Mouse (Mus musculus): ENCODE data around the gene Pinlyp. TPM values are rescaled to one million over a fixed set of nuclear protein-coding genes. Genes with fewer than 3 reads are reported as not detected.

The Pinlyp gene
- not detected in 2 replicates for total RNA-seq (2015; ENCODE audit: low replicate concordance)
- not detected in 2 replicates for total RNA-seq (2017; ENCODE audit: low replicate concordance)

DNA sequence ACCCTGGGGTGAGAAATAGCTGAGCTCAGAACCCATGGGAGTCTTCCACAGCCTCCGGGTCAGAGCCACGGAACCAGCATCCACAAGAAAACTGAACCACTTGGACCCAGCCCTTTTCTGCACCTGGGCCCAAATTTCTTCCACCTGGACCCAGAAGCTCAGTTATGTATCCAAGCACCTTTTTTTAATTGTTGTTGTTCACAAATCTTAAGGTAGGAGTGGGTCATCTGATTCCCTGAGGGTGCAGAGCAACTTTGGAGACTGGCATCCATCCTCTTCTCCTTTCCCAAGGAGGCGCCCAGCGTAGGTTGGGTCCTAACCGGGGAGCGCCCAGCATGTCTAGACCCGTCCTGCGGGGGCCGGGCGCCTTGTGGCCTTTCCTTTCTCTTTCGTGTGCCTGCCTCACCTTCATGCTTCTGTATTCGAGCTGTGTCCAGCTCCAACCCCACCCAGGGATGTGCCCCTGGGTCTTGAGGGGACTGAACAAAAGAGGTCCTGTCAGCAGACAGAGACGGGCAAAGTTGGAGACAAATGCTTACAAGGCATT lies at the start of gene Pinlyp, which contains the start of gene Xrcc1:
Gene Pinlyp (minus strand): TSS at position 51 of the 547 bp plus-strand sequence.
Gene Xrcc1 (plus strand): TSS at position 222 of the 547 bp plus-strand sequence.
- no peak for ATAC-seq (replicated peaks; ENCODE audit: low FRiP score, poor library complexity, severe bottlenecking)

DNA sequence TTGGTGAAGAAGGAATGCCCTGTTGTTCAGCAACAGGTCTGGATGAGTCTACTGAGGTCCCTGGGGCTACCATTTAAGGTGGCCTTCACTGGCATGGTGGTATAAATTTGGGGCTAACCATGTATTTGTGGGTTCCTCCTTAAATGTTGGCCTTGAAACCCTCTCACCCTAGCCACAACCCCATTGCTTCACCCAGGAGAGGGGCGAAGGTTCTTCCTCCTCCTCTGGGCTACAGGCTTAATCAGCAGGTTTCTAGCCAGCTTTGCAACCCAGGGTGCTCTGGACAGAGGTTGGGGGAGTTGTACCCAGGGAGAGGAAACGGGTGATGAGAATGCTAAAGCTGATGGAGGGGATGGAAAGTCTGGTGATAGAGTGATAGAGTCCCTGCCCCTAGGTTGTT lies 49.5 kb upstream of the Pinlyp start:
- ATAC-seq (replicated peaks; ENCODE audit: low FRiP score, poor library complexity, severe bottlenecking): no peak

DNA sequence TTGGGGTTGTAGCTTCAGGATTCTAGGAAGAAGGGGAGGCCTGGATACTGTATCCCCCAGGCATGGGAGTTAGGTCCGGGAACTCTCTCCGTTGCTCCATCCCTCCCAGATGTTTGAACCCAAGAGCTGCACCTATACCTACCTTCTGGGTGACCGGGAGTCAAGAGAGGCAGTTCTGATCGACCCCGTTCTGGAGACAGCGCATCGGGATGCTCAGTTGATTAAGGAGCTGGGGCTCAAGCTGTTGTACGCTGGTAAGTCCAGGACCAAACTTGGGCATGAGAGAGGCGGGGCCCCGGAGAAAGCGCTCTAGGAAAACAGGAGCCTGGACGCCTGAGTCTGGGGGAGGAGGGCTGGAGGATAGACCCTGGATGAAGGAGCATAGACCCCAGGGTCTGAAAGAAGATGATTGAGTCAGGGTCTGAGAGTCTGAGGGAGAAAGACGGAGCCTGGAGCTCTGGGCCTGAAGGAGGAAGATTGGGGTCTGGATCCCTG lies 48.4 kb upstream of the Pinlyp start:
- no peak for ATAC-seq (replicated peaks; ENCODE audit: low FRiP score, poor library complexity, severe bottlenecking)

DNA sequence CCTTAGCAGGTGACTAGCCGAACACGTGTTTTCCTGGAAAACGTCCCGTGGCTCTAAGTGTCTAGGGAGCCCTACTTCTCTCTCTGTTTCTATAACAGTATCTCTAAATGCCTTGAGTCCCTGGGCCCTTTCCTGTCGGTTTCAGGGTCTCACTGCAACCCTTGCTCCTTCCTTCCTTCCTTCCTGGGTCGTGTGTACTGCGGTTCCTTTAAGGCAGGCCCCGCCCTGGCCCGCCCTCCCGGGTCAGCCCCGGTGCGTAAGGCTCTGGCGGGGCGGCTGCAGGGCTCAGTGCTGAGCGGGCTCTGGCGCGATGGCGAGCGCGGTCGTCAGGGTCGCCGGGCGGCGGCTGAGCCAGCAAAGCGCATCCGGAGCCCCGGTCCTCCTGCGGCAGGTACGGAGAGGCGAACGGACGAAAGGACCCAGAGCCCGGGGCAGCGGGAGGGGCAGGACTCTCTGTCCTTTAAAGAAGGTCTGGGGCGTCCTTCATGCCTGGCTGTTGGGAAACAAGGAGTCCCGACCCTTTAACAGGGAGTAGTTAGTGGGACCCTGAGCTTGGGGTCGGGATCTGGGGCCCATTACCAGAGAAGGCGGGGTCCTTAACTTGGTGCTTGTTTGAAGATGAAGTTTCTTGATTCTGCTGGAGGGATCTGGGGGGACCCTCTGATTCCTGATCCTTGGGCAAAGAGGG lies 47.8 kb upstream of the Pinlyp start:
- ATAC-seq (replicated peaks; ENCODE audit: low FRiP score, poor library complexity, severe bottlenecking): peak; percentile 78

DNA sequence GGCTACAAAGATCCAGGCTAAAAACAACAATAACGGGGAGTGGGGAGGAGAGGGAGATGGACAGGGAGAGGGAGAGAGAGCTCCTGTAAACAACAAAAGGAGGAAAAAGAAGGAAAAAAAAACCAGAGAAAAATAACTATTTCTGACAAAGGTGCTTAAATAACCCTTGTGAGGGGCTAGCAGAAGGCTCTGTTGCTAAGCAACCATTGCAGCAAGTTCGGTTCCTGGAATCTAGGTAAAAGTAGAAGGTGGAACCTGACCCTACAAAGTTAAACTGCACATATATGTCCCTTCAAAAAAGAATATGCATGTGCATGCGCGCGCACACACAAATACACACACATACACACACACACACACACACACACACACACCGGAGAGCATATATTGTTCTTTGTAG lies 46.9 kb upstream of the Pinlyp start:
- ATAC-seq (replicated peaks; ENCODE audit: low FRiP score, poor library complexity, severe bottlenecking): no peak

DNA sequence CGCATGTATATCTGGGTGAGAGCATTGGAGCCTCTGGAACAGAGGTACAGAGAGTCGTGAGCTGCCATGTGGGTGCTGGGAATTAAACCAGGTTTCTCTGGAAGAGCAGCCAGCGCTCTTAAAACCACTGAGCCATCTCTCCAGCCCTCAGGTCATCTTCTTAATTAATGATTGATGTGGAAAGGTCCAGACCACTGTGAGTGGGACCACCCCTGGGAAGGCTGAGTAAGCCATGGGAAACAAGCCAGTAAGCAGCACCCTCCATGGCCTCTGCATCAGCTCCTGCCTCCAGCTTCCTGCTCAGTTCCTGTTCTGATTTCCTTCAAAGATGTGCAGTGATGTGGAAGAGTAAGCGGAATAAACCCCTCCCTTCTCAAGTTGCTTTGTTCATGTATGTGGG lies 46.2 kb upstream of the Pinlyp start:
- ATAC-seq (replicated peaks; ENCODE audit: low FRiP score, poor library complexity, severe bottlenecking): no peak

DNA sequence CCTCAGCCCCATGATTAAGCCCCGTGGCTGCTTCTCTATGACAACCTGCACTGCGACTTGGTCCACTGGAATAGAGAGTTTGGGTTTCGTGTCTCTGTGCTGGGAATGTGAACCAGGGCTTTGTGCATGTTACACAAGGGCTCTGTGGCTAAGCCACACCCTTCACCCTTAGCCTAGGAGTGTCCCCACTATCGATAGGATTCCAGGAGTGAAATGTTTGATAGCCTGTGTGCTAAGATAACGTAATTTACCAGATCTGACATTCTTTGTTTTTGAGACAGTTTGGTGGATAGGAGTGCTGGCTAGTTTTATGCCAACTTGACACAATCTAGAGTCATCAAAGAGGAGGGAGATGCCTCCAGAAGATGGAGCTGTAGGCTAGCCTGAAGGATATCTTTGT lies 45.8 kb upstream of the Pinlyp start:
- ATAC-seq (replicated peaks; ENCODE audit: low FRiP score, poor library complexity, severe bottlenecking): 0 out of 2 replicates have a peak, but pooled peaks have one; percentile 29

DNA sequence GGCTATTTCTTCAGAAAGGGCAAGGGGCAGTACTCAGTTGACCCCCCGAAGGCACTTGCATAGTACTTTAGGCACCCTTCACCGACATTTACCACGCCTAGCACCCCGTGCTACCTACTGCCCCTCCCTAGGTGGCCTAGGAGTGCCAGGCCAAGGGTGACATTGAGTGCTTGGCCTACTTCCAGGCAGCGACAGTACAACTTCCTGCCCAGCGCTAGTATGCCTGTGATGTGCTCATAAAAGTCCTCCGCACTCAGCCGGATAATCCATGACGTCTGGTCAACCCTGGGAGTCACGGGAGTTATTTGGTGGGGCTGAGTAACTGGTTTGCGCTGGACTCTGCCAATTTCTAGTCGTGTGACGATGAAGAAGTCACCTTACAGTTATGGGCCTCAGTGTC lies 42.4 kb upstream of the Pinlyp start:
- no peak for ATAC-seq (replicated peaks; ENCODE audit: low FRiP score, poor library complexity, severe bottlenecking)

DNA sequence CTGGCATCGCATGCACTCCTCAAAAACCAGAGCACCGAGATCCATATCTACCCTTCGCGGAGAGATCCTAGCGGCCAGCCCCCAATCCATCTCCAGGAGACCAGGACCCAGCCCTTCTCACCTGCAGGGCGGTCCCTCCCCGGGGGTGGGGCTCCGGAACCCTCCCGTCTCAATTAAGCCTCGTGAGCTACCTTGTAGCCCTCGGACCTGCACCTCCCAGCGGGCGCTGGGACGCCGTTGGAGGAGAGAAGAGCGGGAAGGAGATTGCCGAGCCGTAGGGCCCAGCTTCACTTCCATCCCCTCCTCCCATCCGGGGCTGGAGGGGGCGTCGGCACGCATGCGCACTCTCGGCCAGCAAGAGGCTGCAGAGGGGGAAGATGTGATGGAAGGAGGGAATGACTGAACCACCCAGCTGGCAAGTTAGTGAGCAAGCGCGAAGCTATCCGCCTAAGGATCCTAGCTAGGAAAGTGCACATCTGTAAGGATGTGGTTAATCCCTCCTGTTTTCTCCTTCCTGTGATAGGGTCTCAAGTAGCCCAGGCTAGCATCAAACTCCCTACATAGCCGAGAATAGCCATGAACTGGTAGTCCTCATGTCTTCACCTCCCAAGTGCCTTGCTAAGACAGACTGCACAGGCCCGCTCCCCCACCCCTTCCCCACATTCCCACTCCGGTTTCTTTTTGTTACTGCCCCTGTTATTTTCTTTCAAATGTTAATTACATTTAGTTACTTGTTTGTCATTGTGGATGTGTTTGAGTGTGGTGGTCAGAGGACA lies 41.6 kb upstream of the Pinlyp start, which contains the start of the genes Ethe1 and Zfp575:
Gene Ethe1 (plus strand): TSS at position 214 of the 776 bp plus-strand sequence.
Gene Zfp575 (minus strand): TSS at position 312 of the 776 bp plus-strand sequence.
- no peak for ATAC-seq (replicated peaks; ENCODE audit: low FRiP score, poor library complexity, severe bottlenecking)

DNA sequence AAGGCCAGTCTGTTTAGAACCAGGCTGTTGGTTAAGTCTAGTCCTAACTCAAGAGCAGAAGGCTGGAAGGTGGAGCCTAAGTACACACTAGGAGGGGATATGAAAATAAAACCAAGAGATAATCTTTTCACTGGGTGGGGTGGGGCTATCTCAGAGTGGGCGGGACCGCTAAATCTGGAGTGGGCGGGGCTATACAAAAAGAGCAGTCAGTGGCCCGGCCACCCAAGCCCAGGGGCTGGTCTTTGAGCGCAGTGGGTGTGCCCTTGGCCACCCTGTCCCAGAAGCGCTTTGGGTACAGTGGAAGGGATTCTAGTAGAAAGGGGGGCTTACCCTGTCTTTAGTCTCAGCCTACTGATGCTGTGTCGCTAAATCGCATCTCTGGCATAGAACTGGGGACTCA lies 40.9 kb upstream of the Pinlyp start:
- ATAC-seq (replicated peaks; ENCODE audit: low FRiP score, poor library complexity, severe bottlenecking): no peak

DNA sequence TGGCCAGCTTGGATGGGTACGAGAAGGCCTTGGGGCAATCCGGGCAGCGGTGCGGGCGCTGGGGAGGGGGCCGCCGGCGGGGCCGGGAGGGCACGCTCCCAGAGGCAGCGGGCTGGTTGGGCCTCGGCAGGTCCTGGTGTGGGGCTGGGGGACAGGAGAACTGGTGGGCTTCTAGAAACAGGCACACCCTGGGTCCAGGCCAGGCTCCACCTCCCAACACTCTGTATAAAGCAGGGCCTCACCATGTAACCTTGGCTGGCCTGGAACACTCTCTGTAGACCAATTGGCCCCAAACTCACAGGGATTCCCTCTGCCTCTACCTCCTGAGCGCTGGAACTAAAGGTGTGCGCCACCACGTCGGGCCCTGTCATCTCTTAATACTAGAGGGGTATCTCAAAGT lies 40.1 kb upstream of the Pinlyp start:
- no peak for ATAC-seq (replicated peaks; ENCODE audit: low FRiP score, poor library complexity, severe bottlenecking)

DNA sequence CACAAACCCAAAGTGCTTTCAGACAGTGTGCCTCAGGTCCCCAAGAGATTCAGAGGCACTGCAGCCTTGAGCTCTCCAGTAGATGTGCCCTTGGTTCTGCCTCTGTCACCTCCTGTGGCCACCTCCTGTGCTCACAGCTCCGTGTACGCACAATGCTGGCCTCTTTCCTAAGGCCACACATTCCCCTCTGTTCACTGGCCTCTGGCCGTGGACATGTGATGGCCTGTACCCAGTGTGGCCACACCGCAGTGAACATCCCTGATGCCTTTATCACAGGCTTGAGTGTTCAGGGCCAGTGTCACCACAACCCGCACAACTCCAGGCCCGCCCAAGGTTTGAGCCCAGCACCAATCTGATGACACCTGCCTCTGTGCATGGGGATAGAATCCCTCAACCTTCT lies 39.0 kb upstream of the Pinlyp start:
- no peak for ATAC-seq (replicated peaks; ENCODE audit: low FRiP score, poor library complexity, severe bottlenecking)

DNA sequence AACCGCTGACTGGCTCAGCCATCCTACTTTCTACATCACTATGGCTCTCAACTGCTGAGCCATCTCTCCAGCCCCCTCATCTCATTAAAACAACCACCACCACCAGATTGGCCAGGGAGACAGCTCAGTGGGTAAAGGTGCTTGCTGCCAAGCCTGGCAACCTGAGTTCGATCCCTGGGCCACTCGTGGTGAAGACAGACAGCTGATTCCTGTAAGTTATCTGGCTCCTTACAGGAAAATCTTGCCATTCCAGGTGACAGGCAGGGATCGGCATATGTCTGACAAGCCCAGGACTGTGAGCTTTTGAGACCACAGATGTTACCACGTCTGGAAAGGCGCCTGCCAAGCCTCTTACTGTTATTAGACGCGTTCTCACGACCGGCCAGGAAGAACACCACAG lies 31.9 kb upstream of the Pinlyp start:
- no peak for ATAC-seq (replicated peaks; ENCODE audit: low FRiP score, poor library complexity, severe bottlenecking)

DNA sequence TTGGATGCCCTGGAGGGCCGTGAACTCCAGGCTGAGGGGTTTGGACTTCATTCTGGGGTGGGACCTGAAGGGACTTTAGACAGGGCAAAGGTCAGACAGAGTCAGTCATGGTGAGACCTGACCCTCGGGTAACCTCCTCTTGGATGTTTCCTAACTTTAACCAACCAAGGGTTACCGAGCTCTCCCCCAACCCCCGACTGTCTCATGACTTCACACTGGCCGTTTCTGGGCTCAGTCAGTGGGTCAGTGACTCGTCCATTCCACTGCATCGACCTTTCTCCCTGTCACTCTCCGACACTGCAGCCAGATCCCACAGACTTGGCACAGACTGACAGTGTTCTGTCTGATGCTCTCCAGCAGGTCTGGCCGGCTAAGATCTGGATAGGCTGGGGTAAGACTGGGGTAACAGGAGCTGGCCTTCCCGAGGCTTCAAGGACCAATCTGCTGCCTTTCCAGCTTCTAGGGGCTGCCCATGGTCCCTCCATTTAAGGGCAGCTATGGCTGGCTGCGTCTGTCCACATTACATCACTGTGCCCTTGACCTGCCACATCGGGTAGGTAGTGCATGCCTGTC lies 28.4 kb upstream of the Pinlyp start:
- ATAC-seq (replicated peaks; ENCODE audit: low FRiP score, poor library complexity, severe bottlenecking): no peak

DNA sequence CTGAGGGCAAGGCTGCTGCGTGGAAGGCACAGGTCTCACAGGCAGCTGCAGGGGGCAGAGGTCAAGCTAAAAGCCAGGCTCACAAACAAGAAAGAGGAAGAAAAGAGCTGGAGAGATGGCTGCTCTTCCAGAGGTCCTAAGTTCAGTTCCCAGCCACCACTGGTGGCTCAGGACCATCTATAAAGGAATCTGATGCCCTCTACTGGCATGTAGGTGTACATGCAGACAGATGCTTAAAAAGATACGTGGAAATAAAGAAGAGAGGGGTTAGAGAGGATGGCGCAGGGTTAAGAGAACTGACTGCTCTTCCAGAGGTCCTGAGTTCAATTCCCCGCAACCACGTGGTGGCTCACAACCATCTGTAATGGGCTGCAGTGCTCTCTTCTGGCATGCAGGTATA lies 26.5 kb upstream of the Pinlyp start:
- ATAC-seq (replicated peaks; ENCODE audit: low FRiP score, poor library complexity, severe bottlenecking): no peak

DNA sequence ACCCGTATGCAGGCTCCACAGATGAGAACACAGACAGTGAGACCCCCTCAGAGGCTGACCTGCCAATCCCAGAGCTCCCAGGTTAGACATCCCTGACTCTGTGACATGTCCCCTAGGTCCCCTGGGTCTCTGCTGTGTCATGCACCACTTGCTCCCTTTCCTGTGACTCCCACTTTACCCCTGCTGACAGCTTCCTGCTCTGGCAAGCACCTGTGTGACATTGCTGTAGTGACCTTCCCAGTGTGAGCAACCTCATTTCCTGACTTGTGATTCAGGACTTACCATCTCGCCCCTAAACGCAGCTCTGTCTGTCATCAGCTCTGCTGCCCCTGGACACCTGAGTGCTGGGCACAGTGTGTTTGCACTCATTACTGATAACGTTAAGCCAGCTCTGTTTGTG lies 25.2 kb upstream of the Pinlyp start:
- ATAC-seq (replicated peaks; ENCODE audit: low FRiP score, poor library complexity, severe bottlenecking): no peak

DNA sequence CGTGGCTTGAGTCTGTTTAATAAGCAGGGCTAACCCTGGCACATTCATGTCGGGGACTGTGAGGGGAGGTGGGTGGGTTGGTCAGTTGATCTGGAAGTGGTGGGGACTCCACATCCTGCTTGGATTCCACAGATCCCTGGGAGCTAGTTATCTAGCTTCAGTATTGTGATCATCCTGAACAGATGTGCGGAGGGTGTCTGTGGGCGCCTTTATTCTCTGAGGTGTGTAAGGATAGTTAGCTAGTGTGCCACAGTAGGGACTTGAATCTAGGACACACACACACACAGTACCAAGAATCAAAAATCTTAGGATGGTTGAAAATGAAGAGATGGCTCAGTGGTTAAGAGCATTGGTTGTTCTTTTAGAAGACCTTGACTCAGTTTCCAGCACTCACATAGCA lies 22.6 kb upstream of the Pinlyp start:
- ATAC-seq (replicated peaks; ENCODE audit: low FRiP score, poor library complexity, severe bottlenecking): no peak

DNA sequence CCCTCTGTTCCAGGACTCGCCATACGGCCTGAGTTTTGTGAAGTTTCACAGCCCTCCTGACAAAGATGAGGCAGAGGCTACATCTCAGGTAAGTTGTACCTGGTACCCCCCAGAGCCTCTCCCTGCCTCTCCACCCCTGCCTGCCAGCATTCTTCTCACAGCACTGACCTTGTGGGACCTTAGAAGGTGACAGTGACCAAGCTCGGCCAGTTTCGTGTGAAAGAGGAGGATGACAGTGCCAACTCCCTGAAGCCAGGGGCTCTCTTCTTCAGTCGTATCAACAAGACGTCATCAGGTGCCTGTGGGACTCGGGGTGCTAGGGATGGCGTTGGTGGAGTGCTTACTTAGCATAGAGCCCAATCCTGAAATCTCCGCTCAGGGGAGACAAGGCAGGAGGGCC lies 20.3 kb upstream of the Pinlyp start:
- ATAC-seq (replicated peaks; ENCODE audit: low FRiP score, poor library complexity, severe bottlenecking): no peak

DNA sequence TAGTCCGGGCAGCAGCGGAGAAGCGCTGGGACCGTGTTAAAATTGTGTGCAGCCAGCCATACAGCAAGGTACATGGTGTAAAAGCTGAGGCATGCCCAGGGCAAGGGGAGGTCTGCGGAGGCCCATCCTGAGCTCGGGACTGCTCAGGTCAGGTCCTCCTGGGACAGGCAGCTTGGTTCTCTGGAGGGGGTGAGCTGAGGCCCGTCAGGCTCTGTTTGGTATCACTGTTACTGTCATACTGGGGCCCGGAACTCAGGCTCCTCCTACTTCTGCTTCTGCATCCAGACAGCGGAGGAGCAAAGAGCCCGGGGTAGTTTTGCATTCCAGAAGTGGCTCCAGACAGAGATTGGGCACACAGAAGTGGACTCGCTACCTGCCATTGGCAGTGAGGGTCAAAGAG lies 19.7 kb upstream of the Pinlyp start:
- no peak for ATAC-seq (replicated peaks; ENCODE audit: low FRiP score, poor library complexity, severe bottlenecking)

DNA sequence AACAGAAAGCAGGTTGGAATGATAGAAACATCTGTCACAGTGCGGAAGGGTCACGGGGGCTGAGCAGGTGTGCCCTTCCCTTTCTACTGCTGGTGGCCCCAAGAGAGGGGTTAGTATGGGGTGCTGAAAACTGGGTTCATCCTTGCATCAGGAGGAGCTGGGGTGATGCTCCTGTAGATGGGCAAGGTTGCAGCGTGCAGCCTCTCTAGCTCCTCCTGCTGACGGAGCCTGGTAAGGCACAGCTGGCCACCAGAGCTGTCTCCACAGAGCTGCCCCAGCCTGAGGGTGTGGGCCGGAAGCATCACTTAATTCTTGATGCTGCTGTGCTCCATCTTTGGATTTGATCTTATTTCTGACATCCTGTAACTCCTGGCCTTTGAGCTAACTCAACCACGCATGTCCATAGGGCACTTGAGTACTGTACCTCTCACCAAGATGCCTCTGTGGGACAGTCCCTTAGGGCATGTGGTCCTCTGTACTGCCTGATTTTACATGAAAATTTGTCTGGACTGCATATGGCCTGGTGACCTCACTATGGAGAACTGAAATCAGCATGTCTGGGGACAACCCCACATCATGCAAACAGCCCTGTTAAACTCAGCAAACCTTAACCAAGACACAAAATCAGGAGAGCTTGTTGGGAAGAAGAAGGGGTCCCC lies 18.8 kb upstream of the Pinlyp start:
- ATAC-seq (replicated peaks; ENCODE audit: low FRiP score, poor library complexity, severe bottlenecking): peak; percentile 87

All from erythroblast, adult 5-6 weeks (primary cell).